In genomic region chr2:35763818-35764217, GRCm38 (mm10) we compare ENCODE assay signal across 23 mouse cellular contexts.
"Had no signal": no experiment of that assay in that cellular context is flagged by ENCODE, and none has a peak within 500 bp of the region (broad histone marks: within the 10 kb centered on the region; RNA-seq: fewer than 3 reads in every experiment).

No protein-coding gene starts in this region.

- H3K27me3 ChIP-seq: heart, embryonic 12.5 days; hindbrain, embryonic 12.5 days; intestine, embryonic 15.5 days; limb, embryonic 15.5 days had no signal

- H3K9me3 ChIP-seq: heart, embryonic 10.5 days; heart, embryonic 12.5 days; hindbrain, embryonic 10.5 days; hindbrain, embryonic 12.5 days; intestine, embryonic 15.5 days; limb, embryonic 13.5 days; limb, embryonic 15.5 days; liver, embryonic 12.5 days had no signal

- DNase-seq: gastrocnemius, adult 2 months; gastrocnemius, postnatal 10 days; gastrocnemius, postnatal 25 days; heart, adult 18-20 months; heart, postnatal 10 days; heart, postnatal 4 days; kidney, adult 18-20 months; kidney, adult 8-10 months; kidney, postnatal 10 days; kidney, postnatal 25 days; kidney, postnatal 4 days; left cerebral cortex, postnatal 4 days had no signal

- H3K27ac ChIP-seq: gastrocnemius, adult 2 months; heart, embryonic 10.5 days; hindbrain, embryonic 10.5 days; hindbrain, embryonic 12.5 days; hindbrain, embryonic 14.5 days; intestine, embryonic 15.5 days; layer of hippocampus, adult 2 months; limb, embryonic 13.5 days; limb, embryonic 15.5 days; liver, embryonic 12.5 days; liver, embryonic 14.5 days had no signal

- H3K4me1 ChIP-seq: intestine, embryonic 15.5 days had no signal

- H3K9ac ChIP-seq: heart, embryonic 12.5 days; hindbrain, embryonic 12.5 days; hindbrain, embryonic 14.5 days; intestine, embryonic 15.5 days; limb, embryonic 13.5 days; limb, embryonic 15.5 days; liver, embryonic 12.5 days; liver, embryonic 14.5 days had no signal

- H3K4me3 ChIP-seq: gastrocnemius, adult 2 months; heart, embryonic 10.5 days; heart, embryonic 12.5 days; hindbrain, embryonic 10.5 days; hindbrain, embryonic 12.5 days; intestine, embryonic 15.5 days; layer of hippocampus, adult 2 months; limb, embryonic 13.5 days; limb, embryonic 15.5 days; liver, embryonic 12.5 days had no signal

- H3K36me3 ChIP-seq: heart, embryonic 10.5 days; heart, embryonic 12.5 days; hindbrain, embryonic 10.5 days; hindbrain, embryonic 12.5 days; intestine, embryonic 15.5 days; limb, embryonic 13.5 days; limb, embryonic 15.5 days; liver, embryonic 12.5 days had no signal
